Mouse (Mus musculus) ES-Bruce4 (cell line): ENCODE measurements around the gene Slmap.

Experiments used
- CTCF ChIP-seq: IDR thresholded peaks from one replicate; pipeline ENCODE4 v1.8.1; 2011; ENCODE audit warnings: low read depth, low read length
- EP300 ChIP-seq: IDR thresholded peaks from 2 replicates; pipeline ENCODE4 v1.6.1; 2011; ENCODE audit warnings: low read depth, low read length; ENCODE audit not compliant: insufficient read depth

- TF ChIP-seq CTCF: no peak
- TF ChIP-seq EP300: no peak
These were observed 75.2 kb downstream of the Slmap start for GRCm38 (mm10) chr14:26459516-26459915.
